ENCODE assay signal across 8 mouse cellular contexts in genomic region chr4:108461262-108461903, GRCm38 (mm10). TPM values are rescaled to one million over a fixed set of nuclear protein-coding genes. Genes with fewer than 3 reads are reported as not detected.
DNase-seq lines count a peak whose midpoint lies in the region; ATAC-seq and TF ChIP-seq lines count a peak whose summit lies in the region.

No protein-coding gene starts in this region.

- peak; percentile 40 for DNase-seq in kidney, postnatal 0 days (ENCODE audit: low spot score)
- DNase-seq in kidney, postnatal 25 days: no peak
- DNase-seq in naive thymus-derived CD4-positive, alpha-beta T cell, adult 2 months (ENCODE audit: low read depth): peak; percentile 55
- DNase-seq in layer of hippocampus, adult 18-20 months (ENCODE audit: low spot score in 2 of 2): no peak
- DNase-seq in retina, embryonic 14.5 days (ENCODE audit: low spot score): no peak
- no peak for DNase-seq in cerebellum, postnatal 36 days

- no peaks in the 10 kb centered on the region for H3K9me3 ChIP-seq in kidney, postnatal 0 days (replicated peaks; ENCODE audit: low read length)
- no peaks in the 10 kb centered on the region for H3K9me3 ChIP-seq in embryonic facial prominence, embryonic 12.5 days
- H3K9me3 ChIP-seq in intestine, embryonic 15.5 days: no peaks in the 10 kb centered on the region

- WGBS in kidney, postnatal 0 days: 37% methylated on average over 5 of the region's 5 CpGs
- WGBS in embryonic facial prominence, embryonic 12.5 days: 38% methylated on average over 5 of the region's 5 CpGs
- 19% methylated on average over 5 of the region's 5 CpGs for WGBS in intestine, embryonic 15.5 days

- no peak overlapping the region; the same call in 1 of the 2 replicates for H3K9ac ChIP-seq in kidney, postnatal 0 days (ENCODE audit: low read depth, low read length)
- 0 out of 2 replicates have a peak overlapping the region, but pooled peaks have one; percentile 57 for H3K9ac ChIP-seq in embryonic facial prominence, embryonic 12.5 days
- H3K9ac ChIP-seq in intestine, embryonic 15.5 days: no peak overlapping the region

- H3K4me3 ChIP-seq in kidney, postnatal 0 days (replicated peaks; ENCODE audit: low read depth, low read length): peak overlapping the region; percentile 96
- H3K4me3 ChIP-seq in embryonic facial prominence, embryonic 12.5 days: peak overlapping the region; percentile 98
- peak overlapping the region; percentile 99 for H3K4me3 ChIP-seq in intestine, embryonic 15.5 days (replicated peaks)

- no peak for TF ChIP-seq CTCF in kidney, postnatal 0 days (IDR thresholded peaks at IDR 0.05; ENCODE audit: low read depth)

- H3K27me3 ChIP-seq in kidney, postnatal 0 days (ENCODE audit: insufficient read depth, low read length): no peaks in the 10 kb centered on the region
- H3K27me3 ChIP-seq in embryonic facial prominence, embryonic 12.5 days: no peaks in the 10 kb centered on the region
- no peaks in the 10 kb centered on the region for H3K27me3 ChIP-seq in intestine, embryonic 15.5 days (replicated peaks)

- no peaks in the 10 kb centered on the region for H3K36me3 ChIP-seq in kidney, postnatal 0 days (ENCODE audit: insufficient read depth, low read length)
- peaks cover 14% of the 10 kb centered on the region for H3K36me3 ChIP-seq in embryonic facial prominence, embryonic 12.5 days
- no peaks in the 10 kb centered on the region for H3K36me3 ChIP-seq in intestine, embryonic 15.5 days

- H3K4me1 ChIP-seq in kidney, postnatal 0 days (replicated peaks; ENCODE audit: insufficient read depth, low read length): no peaks in the 10 kb centered on the region
- peaks cover 6% of the 10 kb centered on the region for H3K4me1 ChIP-seq in embryonic facial prominence, embryonic 12.5 days
- H3K4me1 ChIP-seq in intestine, embryonic 15.5 days (replicated peaks): 0 out of 2 replicates have a peak, but pooled peaks cover 4% of the 10 kb centered on the region

- no peak for ATAC-seq in kidney, postnatal 0 days (replicated peaks; ENCODE audit: low FRiP score, low read depth)
- no peak for ATAC-seq in embryonic facial prominence, embryonic 12.5 days (ENCODE audit: insufficient number of reproducible peaks, insufficient read depth, low FRiP score, low TSS enrichment)
- ATAC-seq in intestine, embryonic 15.5 days: no peak

- H3K27ac ChIP-seq in kidney, postnatal 0 days: 0 out of 2 replicates have a peak overlapping the region, but pooled peaks have one; percentile 31
- H3K27ac ChIP-seq in embryonic facial prominence, embryonic 12.5 days: 0 out of 2 replicates have a peak overlapping the region, but pooled peaks have one; percentile 18
- no peak overlapping the region for H3K27ac ChIP-seq in intestine, embryonic 15.5 days

- H3K4me2 ChIP-seq in kidney, postnatal 0 days (ENCODE audit: low read length): peak overlapping the region; percentile 93
- peak overlapping the region; percentile 76 for H3K4me2 ChIP-seq in embryonic facial prominence, embryonic 12.5 days (replicated peaks)
- H3K4me2 ChIP-seq in intestine, embryonic 15.5 days (replicated peaks): peak overlapping the region; percentile 90

RNA-seq across cellular contexts. Expression of gene Tut4, which starts 2.2 kb away (rescaled TPM):
- 56.6 and 56.9 TPM in 2 replicates for polyA plus RNA-seq in kidney, postnatal 0 days (2015; fragmentation: Nextera tagmentation; extraction: Ambion mirVana)
- 140 and 146 TPM in 2 replicates for polyA plus RNA-seq in embryonic facial prominence, embryonic 12.5 days (2016; fragmentation: Nextera tagmentation; extraction: Ambion mirVana)
- polyA plus RNA-seq in intestine, embryonic 15.5 days (2015; fragmentation: Nextera tagmentation; extraction: Ambion mirVana): 45.5 and 49.4 TPM in 2 replicates
- total RNA-seq in layer of hippocampus, adult 18-20 months (2021): 10 to 100 TPM; 28.1 to 30.3 TPM

RNA-seq across cellular contexts. Expression of gene Gpx7, which starts 54.6 kb away (rescaled TPM):
- 60.4 and 61.1 TPM in 2 replicates for polyA plus RNA-seq in kidney, postnatal 0 days (2015; fragmentation: Nextera tagmentation; extraction: Ambion mirVana)
- polyA plus RNA-seq in embryonic facial prominence, embryonic 12.5 days (2016; fragmentation: Nextera tagmentation; extraction: Ambion mirVana): 62.7 and 67.1 TPM in 2 replicates
- 37.5 and 42.6 TPM in 2 replicates for polyA plus RNA-seq in intestine, embryonic 15.5 days (2015; fragmentation: Nextera tagmentation; extraction: Ambion mirVana)
- 1 to 10 TPM; 3.1 to 4.7 TPM for total RNA-seq in layer of hippocampus, adult 18-20 months (2021)

Comparison
In these comparisons a context has a peak if more than half of its experiments do, and no peak if none do; other contexts are left out.
1. DNase-seq: peak in kidney, postnatal 0 days (single experiment) and naive thymus-derived CD4-positive, alpha-beta T cell, adult 2 months (single experiment); none in kidney, postnatal 25 days (0 of 2), layer of hippocampus, adult 18-20 months (0 of 2), retina, embryonic 14.5 days (single experiment) and cerebellum, postnatal 36 days (0 of 2).
2. Peak in every context shown above with its lines, with median percentiles within 50 percentile points of each other: H3K4me2 ChIP-seq and H3K4me3 ChIP-seq.